Mouse (Mus musculus): ENCODE results near the gene Nt5c3. TPM values are rescaled to one million over a fixed set of nuclear protein-coding genes. Genes with fewer than 3 reads are reported as not detected.
A peak's percentile ranks its signal among the peaks of the same experiment; 100 is the strongest.

The Nt5c3 gene
- total and polyA plus RNA-seq, 2 experiments, result 12.6 to 42.9 TPM

GRCm38 (mm10) chr6:56843229-56843628 is 80.5 kb downstream of the Nt5c3 start:
- TF ChIP-seq POLR2A (IDR thresholded peaks at IDR 0.05; ENCODE audit: extremely low read depth, insufficient read depth, low read length), result no peak
- H3K27me3 ChIP-seq (ENCODE audit: control insufficient read depth, insufficient read depth, low read length), result no peaks in the 10 kb centered on the region
- peaks cover 5% of the 10 kb centered on the region; the same call in 1 of the 2 replicates for H3K79me2 ChIP-seq (ENCODE audit: control insufficient read depth, insufficient read depth, low read length)
- 97% methylated on average over 3 of the region's 3 CpGs for WGBS
- H3K4me1 ChIP-seq (ENCODE audit: control insufficient read depth, insufficient read depth, low read length), result no peaks in the 10 kb centered on the region
- H3K36me3 ChIP-seq (ENCODE audit: control insufficient read depth, insufficient read depth, low read length), result peaks cover 3% of the 10 kb centered on the region
- no peak overlapping the region for H3K9ac ChIP-seq (ENCODE audit: low read depth, low read length)
- H3K27ac ChIP-seq (replicated peaks; ENCODE audit: insufficient read depth, low read depth, low read length), result no peak overlapping the region
- DNase-seq (ENCODE audit: extremely low read depth, low read depth, low spot score), result no peak
- H3K4me3 ChIP-seq (ENCODE audit: insufficient read depth, low read depth, low read length), result no peak overlapping the region

- 88% methylated on average over 3 of the region's 3 CpGs for WGBS
- TF ChIP-seq CTCF (IDR thresholded peaks at IDR 0.05; ENCODE audit: low read depth, low read length) (no peak), POLR2A (IDR thresholded peaks at IDR 0.05; ENCODE audit: extremely low read depth, insufficient read depth, low read length) (no peak)
- no peaks in the 10 kb centered on the region for H3K27me3 ChIP-seq (ENCODE audit: control insufficient read depth, insufficient read depth, low read length)
- no peak overlapping the region for H3K27ac ChIP-seq (replicated peaks; ENCODE audit: insufficient read depth, low read depth, low read length)
- H3K79me2 ChIP-seq (ENCODE audit: control insufficient read depth, insufficient read depth, low read length), result peaks cover 9% of the 10 kb centered on the region; the same call in 1 of the 2 replicates
- no peak overlapping the region for H3K9ac ChIP-seq (ENCODE audit: low read depth, low read length)
- H3K36me3 ChIP-seq (ENCODE audit: control insufficient read depth, insufficient read depth, low read length), result peaks cover 3% of the 10 kb centered on the region
- no peak overlapping the region for H3K4me3 ChIP-seq (ENCODE audit: insufficient read depth, low read depth, low read length)
- DNase-seq (ENCODE audit: extremely low read depth, low read depth, low spot score), result no peak
- peaks cover 3% of the 10 kb centered on the region; the same call in 1 of the 2 replicates for H3K4me1 ChIP-seq (ENCODE audit: control insufficient read depth, insufficient read depth, low read length)
Measured at GRCm38 (mm10) chr6:56837621-56838020, 86.1 kb downstream of the Nt5c3 start.

- WGBS, result 96% methylated on average over 12 of the region's 12 CpGs
- no peak for DNase-seq (ENCODE audit: extremely low read depth, low read depth, low spot score)
- peaks cover 3% of the 10 kb centered on the region for H3K36me3 ChIP-seq (ENCODE audit: control insufficient read depth, insufficient read depth, low read length)
- no peak overlapping the region for H3K27ac ChIP-seq (replicated peaks; ENCODE audit: insufficient read depth, low read depth, low read length)
- TF ChIP-seq CTCF (IDR thresholded peaks at IDR 0.05; ENCODE audit: low read depth, low read length), result no peak
- no peak for TF ChIP-seq POLR2A (IDR thresholded peaks at IDR 0.05; ENCODE audit: extremely low read depth, insufficient read depth, low read length)
- H3K4me3 ChIP-seq (ENCODE audit: insufficient read depth, low read depth, low read length), result no peak overlapping the region
- H3K79me2 ChIP-seq (ENCODE audit: control insufficient read depth, insufficient read depth, low read length), result peaks cover 9% of the 10 kb centered on the region; the same call in 1 of the 2 replicates
- peaks cover 5% of the 10 kb centered on the region for H3K4me1 ChIP-seq (ENCODE audit: control insufficient read depth, insufficient read depth, low read length)
- no peak overlapping the region for H3K9ac ChIP-seq (ENCODE audit: low read depth, low read length)
- no peaks in the 10 kb centered on the region for H3K27me3 ChIP-seq (ENCODE audit: control insufficient read depth, insufficient read depth, low read length)
Measured at GRCm38 (mm10) chr6:56837166-56837565, 86.6 kb downstream of the Nt5c3 start.

- H3K4me1 ChIP-seq (ENCODE audit: control insufficient read depth, insufficient read depth, low read length), result peaks cover 5% of the 10 kb centered on the region
- no peak overlapping the region for H3K9ac ChIP-seq (ENCODE audit: low read depth, low read length)
- TF ChIP-seq POLR2A (IDR thresholded peaks at IDR 0.05; ENCODE audit: extremely low read depth, insufficient read depth, low read length), result no peak
- no peak for TF ChIP-seq CTCF (IDR thresholded peaks at IDR 0.05; ENCODE audit: low read depth, low read length)
- H3K36me3 ChIP-seq (ENCODE audit: control insufficient read depth, insufficient read depth, low read length), result peaks cover 3% of the 10 kb centered on the region
- H3K27me3 ChIP-seq (ENCODE audit: control insufficient read depth, insufficient read depth, low read length), result no peaks in the 10 kb centered on the region
- no peak for DNase-seq (ENCODE audit: extremely low read depth, low read depth, low spot score)
- WGBS, result 89% methylated on average over 10 of the region's 10 CpGs
- H3K4me3 ChIP-seq (ENCODE audit: insufficient read depth, low read depth, low read length), result no peak overlapping the region
- peaks cover 6% of the 10 kb centered on the region; the same call in 1 of the 2 replicates for H3K79me2 ChIP-seq (ENCODE audit: control insufficient read depth, insufficient read depth, low read length)
- H3K27ac ChIP-seq (replicated peaks; ENCODE audit: insufficient read depth, low read depth, low read length), result no peak overlapping the region
Measured at GRCm38 (mm10) chr6:56835532-56835931, 88.2 kb downstream of the Nt5c3 start.

GRCm38 (mm10) chr6:56834769-56835168 is 89.0 kb downstream of the Nt5c3 start:
- no peak for DNase-seq (ENCODE audit: extremely low read depth, low read depth, low spot score)
- WGBS, result 79% methylated on average over 5 of the region's 5 CpGs
- no peak overlapping the region for H3K9ac ChIP-seq (ENCODE audit: low read depth, low read length)

GRCm38 (mm10) chr6:56832830-56833229 is 90.9 kb downstream of the Nt5c3 start:
- H3K9ac ChIP-seq (ENCODE audit: low read depth, low read length), result no peak overlapping the region
- no peak for TF ChIP-seq POLR2A (IDR thresholded peaks at IDR 0.05; ENCODE audit: extremely low read depth, insufficient read depth, low read length)
- TF ChIP-seq CTCF (IDR thresholded peaks at IDR 0.05; ENCODE audit: low read depth, low read length), result no peak
- peaks cover 5% of the 10 kb centered on the region for H3K4me1 ChIP-seq (ENCODE audit: control insufficient read depth, insufficient read depth, low read length)
- H3K4me3 ChIP-seq (ENCODE audit: insufficient read depth, low read depth, low read length), result no peak overlapping the region; the same call in 1 of the 2 replicates
- 0 out of 2 replicates have a peak, but pooled peaks cover 4% of the 10 kb centered on the region for H3K79me2 ChIP-seq (ENCODE audit: control insufficient read depth, insufficient read depth, low read length)
- no peak overlapping the region for H3K27ac ChIP-seq (replicated peaks; ENCODE audit: insufficient read depth, low read depth, low read length)
- H3K36me3 ChIP-seq (ENCODE audit: control insufficient read depth, insufficient read depth, low read length), result peaks cover 3% of the 10 kb centered on the region
- H3K27me3 ChIP-seq (ENCODE audit: control insufficient read depth, insufficient read depth, low read length), result no peaks in the 10 kb centered on the region
- peak; percentile 34 for DNase-seq (ENCODE audit: extremely low read depth, low read depth, low spot score)

More at GRCm38 (mm10) chr6:56834769-56835168, 89.0 kb downstream of the Nt5c3 start:
- no peak for TF ChIP-seq POLR2A (IDR thresholded peaks at IDR 0.05; ENCODE audit: extremely low read depth, insufficient read depth, low read length)
- TF ChIP-seq CTCF (IDR thresholded peaks at IDR 0.05; ENCODE audit: low read depth, low read length), result no peak
- H3K27ac ChIP-seq (replicated peaks; ENCODE audit: insufficient read depth, low read depth, low read length), result no peak overlapping the region
- no peaks in the 10 kb centered on the region for H3K27me3 ChIP-seq (ENCODE audit: control insufficient read depth, insufficient read depth, low read length)
- peaks cover 5% of the 10 kb centered on the region for H3K4me1 ChIP-seq (ENCODE audit: control insufficient read depth, insufficient read depth, low read length)
- peaks cover 3% of the 10 kb centered on the region for H3K36me3 ChIP-seq (ENCODE audit: control insufficient read depth, insufficient read depth, low read length)
- no peak overlapping the region for H3K4me3 ChIP-seq (ENCODE audit: insufficient read depth, low read depth, low read length)
- H3K79me2 ChIP-seq (ENCODE audit: control insufficient read depth, insufficient read depth, low read length), result 0 out of 2 replicates have a peak, but pooled peaks cover 4% of the 10 kb centered on the region

Measured in liver, adult 2 months (tissue).